Mouse (Mus musculus) neutrophil, adult 5-6 weeks (primary cell): ENCODE results near the gene Apba1. TPM values are rescaled to one million over a fixed set of nuclear protein-coding genes. Genes with fewer than 3 reads are reported as not detected.

Source experiments
- ATAC-seq: fragments of 151-379, 151-347 bp; 2 replicates; pipeline ENCODE4 v1.8.0; 2017; ENCODE audit warnings: mild to moderate bottlenecking, moderate TSS enrichment; ENCODE audit not compliant: insufficient number of reproducible peaks, poor library complexity, low FRiP score, severe bottlenecking; ENCODE audit errors: extremely low read depth
- total RNA-seq: library from RNA; stranded (forward); fragments of 200-1000 nt; gene quantifications from 2 replicates; pipeline ENCODE4 v1.2.3, GENCODE M21; 2017

Gene Apba1
- total RNA-seq, 1 experiment from 2014 or later, result 1.5 TPM

DNA sequence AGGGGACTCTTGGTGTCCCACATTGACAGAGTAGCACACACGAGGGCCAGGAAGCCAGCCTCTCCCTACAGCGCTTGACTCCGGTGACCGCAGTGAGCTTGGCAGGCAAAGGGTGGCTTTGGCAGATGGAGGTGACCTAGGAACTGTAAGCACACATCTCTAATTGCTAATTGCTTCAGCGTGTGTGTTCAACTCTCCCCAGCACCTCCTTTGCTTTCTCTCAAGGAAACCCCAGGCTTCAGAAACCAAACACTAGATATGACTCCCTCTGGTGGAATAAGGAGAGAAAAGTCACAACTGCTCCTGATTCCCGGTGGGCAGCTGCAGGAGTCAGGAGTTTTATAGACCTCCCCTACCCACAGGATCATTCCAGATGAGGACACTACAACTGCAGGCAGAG lies 200.2 kb downstream of the Apba1 start:
- ATAC-seq, result no peak

DNA sequence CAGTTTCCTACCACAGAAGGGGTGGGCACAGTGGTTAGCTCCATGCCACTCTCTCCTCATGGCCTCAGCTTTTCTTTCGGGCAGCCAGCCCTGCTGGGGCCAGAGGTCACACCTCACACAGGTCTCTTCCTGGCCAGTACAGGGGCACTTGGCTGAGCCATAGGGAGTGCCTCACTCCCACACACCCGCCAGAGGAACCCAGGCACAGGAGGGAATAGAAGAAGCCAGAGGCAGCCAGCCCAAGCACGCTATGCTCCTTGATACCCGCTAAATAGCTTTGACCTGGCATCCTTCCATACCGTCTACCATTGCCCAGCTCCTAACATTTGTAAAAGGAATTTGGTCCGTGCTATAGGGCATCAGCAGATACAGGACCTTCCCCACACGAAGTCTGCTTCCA lies 201.2 kb downstream of the Apba1 start:
- no peak for ATAC-seq

DNA sequence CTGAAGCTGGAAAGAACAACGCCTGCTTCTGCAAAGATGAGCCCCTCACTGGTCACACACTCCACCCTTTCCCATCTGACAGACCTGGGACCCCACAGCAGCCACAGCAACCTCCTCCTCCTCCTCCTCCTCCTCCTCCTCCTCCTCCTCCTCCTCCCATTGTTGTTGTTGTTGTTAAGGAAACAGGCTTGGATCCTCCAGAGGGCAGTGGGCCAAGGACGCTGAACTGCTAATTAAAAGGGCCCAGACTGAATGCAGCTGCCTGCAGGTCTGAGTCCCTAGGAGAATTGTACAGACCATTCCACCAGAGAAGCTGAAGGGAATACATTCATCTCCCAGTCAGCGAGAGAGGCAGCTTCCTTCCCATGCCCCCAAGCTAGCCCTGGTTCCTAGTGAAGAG lies 201.6 kb downstream of the Apba1 start:
- ATAC-seq, result no peak

DNA sequence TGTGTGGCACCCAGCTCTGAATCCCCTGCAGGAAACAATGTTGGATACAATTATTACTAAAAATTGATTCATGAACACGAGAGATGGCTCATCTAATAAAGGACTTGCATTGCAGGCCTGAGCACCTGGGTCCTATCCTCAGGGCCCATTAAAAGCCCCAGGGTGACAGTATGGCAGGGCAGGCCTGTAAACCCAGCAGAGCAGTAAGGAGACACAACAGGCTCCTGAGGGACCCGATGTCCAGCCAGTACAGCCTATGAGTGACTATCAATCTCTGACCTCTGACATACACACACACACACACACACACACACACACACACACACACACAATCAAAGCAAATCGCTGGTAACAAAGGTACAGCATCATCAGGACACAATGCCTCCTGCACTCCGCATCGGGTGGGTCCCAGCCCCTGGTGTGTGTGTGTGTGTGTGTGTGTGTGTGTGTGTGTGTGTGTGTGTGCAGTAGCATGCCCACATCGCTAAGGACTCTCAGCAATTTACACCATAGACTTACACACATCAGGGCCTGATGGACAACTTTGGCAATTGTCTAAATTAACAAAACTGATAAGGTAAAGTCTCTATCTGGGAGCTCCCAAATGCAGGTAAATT lies 202.3 kb downstream of the Apba1 start:
- ATAC-seq, result no peak

DNA sequence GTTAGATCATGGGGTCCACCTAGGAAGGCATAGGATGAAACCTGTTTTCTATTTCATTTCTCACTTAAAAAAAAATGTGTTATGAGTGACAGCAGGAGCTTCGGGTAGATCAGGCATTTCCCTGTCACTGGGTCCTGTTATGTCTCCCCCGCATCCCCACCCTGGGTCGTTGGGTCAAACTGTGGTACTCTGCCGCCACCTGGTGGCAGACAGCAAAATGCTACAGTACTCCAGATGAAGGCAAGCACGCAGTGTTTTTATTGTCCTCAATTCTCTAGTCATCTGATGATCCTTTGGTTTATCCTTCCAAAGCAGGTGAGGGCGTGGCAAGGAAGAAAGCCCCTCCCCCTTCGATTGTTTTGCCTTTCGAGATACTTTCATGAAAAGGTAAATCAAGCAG lies 202.8 kb downstream of the Apba1 start:
- no peak for ATAC-seq

DNA sequence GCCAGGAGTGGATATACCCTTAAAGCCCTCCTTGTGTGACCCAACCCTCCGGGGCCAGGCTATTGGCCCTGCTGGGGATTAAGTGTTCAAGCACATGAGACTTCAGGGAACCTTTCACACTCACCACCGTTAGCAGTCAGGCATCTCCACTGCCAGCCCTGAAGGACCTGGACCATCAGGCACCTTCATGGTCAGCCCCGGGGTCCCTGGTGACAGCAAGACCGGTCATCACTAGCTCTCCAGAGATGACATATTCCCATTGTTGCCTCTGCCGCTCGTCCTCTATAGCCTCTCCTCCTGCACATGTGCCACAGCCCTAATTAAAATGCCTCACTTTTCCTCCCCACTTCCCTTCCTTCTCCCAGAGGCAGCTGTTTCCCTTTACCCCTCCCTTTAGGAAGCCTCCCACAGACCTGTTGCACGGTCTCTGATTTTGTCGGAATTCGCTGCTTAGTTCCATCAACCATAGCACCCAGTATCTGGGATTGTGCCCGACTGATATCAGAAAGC lies 205.8 kb downstream of the Apba1 start:
- ATAC-seq, result no peak

DNA sequence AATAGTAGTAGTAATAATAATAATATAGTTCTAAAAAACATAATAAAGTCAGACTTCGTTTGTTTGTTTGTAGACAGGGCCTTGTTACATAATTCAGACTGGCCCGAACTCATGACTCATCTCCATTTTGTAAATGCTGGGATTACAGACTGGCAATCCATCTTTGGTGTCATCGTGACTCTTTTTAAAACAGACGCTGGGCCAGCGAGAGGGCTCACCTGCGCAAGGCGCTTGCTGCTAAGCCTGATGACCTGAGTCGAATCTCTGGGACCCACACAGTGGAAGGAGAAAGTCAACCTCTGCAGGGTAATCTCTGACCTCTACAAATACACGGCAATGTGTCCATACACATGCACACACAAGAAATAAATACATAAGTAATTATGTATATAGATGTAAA lies 207.7 kb downstream of the Apba1 start:
- ATAC-seq, result no peak

DNA sequence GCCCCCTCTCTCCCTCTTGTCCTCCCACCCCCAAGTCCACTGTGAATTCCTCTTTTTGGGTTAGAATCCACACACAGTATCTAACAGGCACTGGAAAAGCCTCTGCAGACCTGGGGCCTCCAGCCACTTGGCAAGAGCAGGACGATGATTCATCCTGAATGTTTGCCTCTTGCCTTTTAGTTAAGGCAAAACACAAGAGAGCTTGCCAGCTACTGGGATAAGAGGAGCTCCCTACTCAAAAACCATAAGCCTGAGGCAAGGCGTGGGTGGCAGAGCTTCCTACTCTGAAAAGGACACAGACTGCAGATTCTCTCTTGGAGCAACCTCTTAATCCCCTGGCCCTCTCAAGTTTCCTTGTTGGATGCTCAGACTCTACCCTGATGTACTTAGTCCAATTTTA lies 208.5 kb downstream of the Apba1 start:
- no peak for ATAC-seq

DNA sequence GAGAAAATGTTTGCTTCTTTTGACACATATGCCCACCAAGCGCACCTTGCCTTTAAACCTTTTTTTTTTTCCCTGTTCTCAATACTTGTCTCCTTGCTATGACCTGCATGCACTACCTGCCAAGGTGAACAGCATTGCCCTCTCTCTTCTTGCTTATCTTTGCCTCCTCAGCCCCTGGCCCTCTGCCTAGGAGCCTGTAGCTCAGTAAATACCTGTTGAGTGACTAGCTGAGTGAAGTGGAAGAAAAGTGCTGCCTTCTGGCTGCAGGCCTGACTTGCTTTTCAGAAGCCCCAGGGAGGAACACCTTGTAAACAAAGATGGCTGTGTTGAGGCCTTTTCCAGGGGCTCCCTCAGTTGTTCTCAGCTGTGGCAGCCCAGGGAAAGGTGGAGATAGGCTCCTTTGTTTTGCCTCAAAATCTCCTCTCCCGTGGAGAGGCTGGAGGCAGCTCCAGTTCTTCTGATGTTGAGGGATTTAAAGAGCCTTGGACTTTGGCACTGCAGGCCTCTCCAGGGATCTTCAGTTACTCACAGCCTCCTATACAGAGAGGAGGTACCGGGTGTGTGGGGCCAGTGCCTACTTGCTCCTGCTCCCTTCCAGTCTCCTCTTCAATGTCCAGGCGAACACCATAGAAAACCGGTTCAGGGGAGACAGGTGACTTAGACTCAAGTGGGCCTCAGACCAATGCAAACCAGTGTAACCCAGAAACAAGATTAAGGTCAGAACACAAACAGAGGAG lies 209.6 kb downstream of the Apba1 start:
- no peak for ATAC-seq

DNA sequence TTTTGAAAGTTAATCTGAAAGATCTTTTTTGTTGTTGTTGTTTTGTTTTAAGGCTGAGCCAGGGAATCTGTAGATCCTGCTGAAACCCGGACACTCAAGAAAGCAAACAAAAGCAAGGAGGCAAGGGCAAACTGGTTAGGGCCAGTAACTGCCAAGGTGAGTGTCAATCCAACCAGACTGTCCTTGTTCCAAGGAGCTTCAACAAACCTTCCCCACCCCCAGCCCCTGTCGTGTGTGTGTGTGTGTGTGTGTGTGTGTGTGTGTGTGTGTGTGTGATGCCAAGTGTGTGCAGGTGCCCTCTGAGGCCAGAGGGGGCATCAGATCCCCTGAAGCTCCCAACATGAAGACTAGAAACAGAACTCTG lies 210.2 kb downstream of the Apba1 start:
- no peak for ATAC-seq

DNA sequence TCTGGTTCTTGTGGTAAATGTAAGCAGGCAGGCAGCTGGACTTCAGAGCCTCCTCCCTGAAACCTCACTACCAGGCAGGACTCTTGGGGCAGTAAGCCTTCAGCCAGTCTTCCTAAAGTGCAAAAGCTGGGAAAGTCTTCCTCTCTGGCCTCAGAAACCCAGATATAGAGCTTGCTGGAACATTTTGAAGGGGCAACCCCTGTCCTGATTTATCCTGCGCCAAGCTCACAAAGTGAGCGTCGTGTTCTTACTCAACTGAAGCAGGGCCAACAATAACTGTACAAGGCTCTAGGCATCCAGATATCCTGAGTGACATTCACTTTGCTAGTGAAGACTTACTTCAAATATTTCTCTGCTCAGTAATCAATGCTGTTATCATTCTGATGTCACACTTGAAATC lies 211.7 kb downstream of the Apba1 start:
- no peak for ATAC-seq

DNA sequence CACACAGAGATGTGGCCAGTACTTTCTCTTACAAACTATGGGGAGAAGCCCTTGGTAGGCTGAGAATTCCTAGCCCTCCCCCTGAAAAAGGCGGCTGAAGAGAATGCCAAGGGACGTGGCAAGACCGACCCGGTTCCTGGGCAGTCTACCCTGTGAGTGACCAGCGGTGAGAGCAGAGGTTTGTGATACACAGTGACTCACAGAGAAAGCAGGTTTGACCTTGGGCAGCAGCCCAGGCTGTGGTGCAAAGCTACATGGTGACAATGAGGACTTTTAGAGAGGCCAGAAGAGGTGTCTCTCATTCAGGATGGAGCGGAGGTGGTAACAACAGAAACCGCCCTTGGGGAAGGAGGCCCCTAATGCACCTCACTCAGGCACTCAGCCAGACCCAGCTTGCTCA lies 212.7 kb downstream of the Apba1 start:
- ATAC-seq, result no peak

DNA sequence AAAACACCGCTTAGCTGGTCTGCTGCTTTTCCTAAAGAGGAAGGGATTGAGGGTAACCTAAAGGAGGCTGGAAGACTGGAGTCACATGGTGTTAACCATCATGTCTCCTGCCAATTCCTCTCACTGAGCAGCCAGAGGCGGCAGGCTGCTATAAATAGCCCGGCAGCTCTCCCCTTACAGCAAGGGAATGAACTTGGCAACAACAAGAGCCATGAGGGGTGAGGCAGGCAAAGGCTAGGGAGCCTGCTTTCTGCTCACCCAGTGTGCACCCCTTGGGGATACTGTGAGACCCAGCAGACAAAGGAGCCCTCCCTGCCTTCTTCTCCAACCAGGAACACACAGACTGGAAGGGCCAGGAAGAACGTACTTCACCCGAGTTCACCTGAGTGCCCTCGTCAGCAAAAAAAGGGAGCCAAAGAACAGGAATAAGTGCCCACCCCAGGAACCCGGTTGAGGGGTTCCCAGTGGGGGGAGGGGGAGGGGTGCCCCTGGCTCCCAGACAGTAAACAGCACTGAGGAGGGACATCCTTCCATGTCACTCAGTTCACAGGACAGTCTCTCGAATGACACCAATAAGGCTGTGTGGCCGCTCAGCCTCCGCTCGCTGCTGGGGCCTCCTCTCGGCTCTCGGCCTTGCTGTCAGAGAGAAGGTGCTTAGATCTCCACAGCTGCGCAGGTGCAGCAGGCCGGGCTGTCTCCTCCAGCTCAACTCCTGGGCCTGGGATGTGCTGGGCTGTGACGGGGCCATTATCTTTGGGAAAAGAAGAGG lies 214.4 kb downstream of the Apba1 start:
- ATAC-seq, result no peak

DNA sequence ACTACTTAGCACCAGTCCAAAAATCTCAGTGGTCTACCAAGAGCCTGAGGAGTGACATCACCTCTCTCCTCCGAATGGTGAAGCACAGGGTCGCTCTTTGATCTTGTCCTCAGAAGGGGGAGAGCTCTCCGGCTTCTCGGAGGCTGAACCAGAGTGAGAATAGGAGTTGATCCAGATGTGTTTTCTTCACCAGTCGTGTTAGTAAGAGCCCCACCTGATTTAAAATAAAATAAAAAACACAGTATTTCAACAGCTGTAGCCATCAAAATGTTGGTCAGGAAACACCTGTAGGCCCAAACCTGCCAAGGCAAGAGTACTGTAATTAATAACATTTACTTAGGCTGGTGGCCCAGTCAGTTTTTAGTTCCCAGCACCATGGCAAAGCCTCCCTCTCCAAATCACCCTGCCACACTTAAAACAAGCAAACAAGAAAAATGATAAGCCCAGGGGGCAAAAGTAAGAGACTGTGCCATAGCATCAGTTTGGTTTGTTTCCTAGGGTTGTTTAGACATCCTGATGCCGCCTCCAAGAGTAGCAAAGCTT lies 219.3 kb downstream of the Apba1 start:
- no peak for ATAC-seq

DNA sequence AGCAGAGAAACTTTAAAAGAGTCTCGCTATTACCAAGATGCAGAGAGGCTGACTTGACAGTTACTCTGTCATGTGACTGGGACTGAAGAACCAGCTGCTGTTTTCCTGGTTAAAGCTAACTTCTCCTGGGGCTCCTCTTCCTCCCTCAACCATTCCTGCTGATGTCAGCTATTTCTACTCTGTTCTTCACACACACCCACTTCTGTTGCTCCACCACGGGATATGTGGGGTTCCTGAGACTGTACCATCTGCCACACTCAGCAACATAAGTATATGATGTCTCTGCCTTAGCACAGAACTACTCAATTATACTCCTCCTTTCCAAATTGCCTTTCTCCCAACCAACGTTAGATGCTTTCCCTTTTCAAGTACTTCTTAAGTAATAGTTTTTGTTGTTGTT lies 221.9 kb downstream of the Apba1 start:
- ATAC-seq, result no peak

DNA sequence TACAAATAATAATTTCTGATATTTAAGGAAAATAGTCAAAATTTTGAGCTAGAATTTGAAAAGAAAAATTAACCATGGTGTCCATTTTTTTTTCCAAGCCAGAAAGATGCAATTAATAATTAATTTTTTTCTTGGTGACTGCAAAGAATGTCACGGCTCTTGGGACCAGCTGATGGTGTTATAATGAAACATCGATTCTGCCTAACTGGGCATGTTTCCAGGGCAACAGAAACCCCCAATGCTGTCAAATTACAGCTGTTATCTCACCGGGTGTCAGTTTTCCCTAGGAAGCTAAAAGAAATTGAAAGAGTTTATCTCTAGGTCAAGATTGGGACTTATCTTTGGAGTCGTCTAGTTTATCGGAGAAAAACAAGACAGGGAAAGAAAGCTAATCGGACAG lies 225.5 kb downstream of the Apba1 start:
- ATAC-seq, result no peak

DNA sequence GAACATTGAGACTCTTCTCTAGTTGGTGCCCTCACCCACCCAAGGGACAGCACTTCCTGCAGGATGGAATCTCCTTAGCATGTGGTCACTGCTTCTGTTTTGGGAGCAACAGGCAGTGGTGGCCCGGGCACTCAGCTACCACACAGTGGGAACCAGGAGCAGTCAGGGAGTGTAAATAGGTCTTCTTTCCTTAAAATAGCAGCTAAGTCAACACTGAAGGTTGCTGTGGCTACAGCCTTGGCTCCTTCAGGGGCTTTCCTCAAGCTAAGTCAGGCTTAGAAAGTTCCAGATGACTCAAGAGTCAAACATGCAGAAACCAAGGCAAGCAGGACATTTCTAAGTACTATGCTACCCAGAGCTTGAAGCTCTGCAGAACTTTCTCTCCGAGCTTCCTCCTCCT lies 228.6 kb downstream of the Apba1 start:
- no peak for ATAC-seq

DNA sequence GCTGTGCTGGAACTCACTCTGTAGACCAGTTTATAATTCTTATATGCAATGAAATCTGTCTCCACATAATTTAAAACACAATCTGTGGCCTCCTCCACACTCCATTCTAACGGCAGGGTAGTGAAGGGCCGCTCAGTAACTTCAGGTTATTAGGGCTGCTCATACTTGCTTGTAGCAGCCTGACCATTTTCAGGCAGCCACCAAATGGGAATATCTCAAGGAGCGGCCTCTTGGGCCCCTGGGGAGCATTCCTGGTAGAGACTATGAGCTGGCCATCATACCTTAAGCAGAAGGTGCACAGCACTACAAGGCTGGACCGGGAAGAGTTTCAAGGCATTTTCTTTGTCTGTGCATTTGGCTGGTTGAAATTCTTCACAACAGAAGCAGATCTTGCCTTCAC lies 229.5 kb downstream of the Apba1 start:
- no peak for ATAC-seq

DNA sequence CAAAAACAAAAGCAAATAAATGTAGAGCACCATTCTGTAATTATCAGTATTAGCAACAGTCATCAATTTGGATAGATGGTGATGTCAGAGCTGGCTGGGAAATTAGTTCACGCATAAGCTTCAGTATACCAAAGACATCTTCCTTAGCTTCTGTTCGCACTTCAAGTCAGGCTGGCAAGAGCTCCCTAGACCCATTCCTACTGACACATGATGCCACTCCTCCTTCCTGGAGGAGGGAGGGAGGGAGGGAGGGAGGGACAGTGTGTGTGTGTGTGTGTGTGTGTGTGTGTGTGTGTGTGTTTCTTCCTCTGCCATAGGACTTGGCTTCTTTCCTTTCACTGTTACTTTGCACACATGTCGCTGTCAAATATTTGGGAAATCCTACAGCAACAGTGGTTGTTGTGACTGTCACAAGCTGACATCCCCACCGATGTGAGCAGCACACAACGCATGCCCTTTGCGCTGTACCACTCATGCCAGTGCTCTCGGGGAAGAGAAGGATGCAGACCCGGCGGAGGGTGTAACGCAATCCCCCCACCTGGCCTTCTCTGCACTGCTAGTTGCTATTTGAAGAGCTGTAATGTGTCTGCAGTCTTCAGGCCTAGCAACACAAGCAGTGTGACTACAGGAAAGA lies 237.2 kb downstream of the Apba1 start:
- ATAC-seq, result no peak
